Mouse (Mus musculus): ENCODE data around the gene Bdh1.
A peak's percentile ranks its signal among the peaks of the same experiment; 100 is the strongest.

Gene Bdh1

GRCm38 (mm10) chr16:31500969-31501750 lies 79.1 kb downstream of the Bdh1 start:
- no peak for DNase-seq (ENCODE audit: low read depth, low spot score)

- DNase-seq (ENCODE audit: low read depth, low spot score) = no peak
Observed at GRCm38 (mm10) chr16:31501751-31502365, 79.8 kb downstream of the Bdh1 start.

- peak; percentile 81 for DNase-seq (ENCODE audit: low read depth, low spot score)
Observed at GRCm38 (mm10) chr16:31506665-31507456, 84.8 kb downstream of the Bdh1 start.

GRCm38 (mm10) chr16:31507457-31507755 lies 85.3 kb downstream of the Bdh1 start:
- DNase-seq (ENCODE audit: low read depth, low spot score) = peak; percentile 81

GRCm38 (mm10) chr16:31507794-31508526 lies 85.9 kb downstream of the Bdh1 start:
- peak; percentile 97 for DNase-seq (ENCODE audit: low read depth, low spot score)

All from ZHBTc4 (cell line).